Mouse (Mus musculus) testis, adult 2 months (tissue): ENCODE data around the gene Gm1673.

Experiments
- CTCF ChIP-seq: fragments of 200-500 bp; IDR thresholded peaks from 2 replicates; pipeline ENCODE4 v1.5.1; 2012; ENCODE audit warnings: low read depth, mild to moderate bottlenecking, inconsistent platforms, low read length, moderate library complexity; ENCODE audit not compliant: control insufficient read depth, insufficient read depth, insufficient replicate concordance
- POLR2A ChIP-seq: fragments of 200-500 bp; IDR thresholded peaks from 2 replicates; pipeline ENCODE4 v1.6.1; 2012; ENCODE audit warnings: low read depth, mild to moderate bottlenecking, inconsistent platforms, low read length, moderate library complexity; ENCODE audit not compliant: control insufficient read depth

DNA sequence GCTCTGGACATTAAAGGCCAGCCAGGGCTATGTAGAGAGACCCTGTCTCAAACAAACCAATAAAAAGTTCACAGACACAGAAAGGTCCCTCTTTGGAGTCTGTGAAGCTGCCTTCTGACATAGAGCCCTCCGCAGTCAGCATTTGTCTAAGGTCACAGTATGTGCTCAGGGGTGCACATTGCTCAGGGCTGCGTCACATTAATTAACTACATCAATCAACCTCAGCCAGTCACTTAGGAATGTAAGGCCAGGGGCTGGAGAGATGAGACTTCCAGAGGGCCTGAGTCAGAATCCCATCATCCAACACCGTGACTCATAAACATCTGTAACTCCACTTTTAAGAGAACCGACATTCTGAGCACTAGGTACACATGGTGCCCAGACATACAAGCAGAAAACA lies 27.4 kb upstream of the Gm1673 start:
- no peak for TF ChIP-seq POLR2A
- TF ChIP-seq CTCF: no peak
